Mouse (Mus musculus): ENCODE data around the gene Lrrc58. TPM values are rescaled to one million over a fixed set of nuclear protein-coding genes. Genes with fewer than 3 reads are reported as not detected.

Lrrc58 gene
- 4.1 and 4.3 TPM in 2 replicates for polyA plus RNA-seq (2012)

GRCm38 (mm10) chr16:37867791-37868505 is at the start of gene Lrrc58:
TSS of gene Lrrc58 (plus strand) at chr16:37868389.

GRCm38 (mm10) chr16:37861029-37861428 is 7.2 kb upstream of the Lrrc58 start, which contains the start of gene Gm36028:
TSS of gene Gm36028 (minus strand) at chr16:37861146.

GRCm38 (mm10) chr16:37916138-37916817 is 48.1 kb downstream of the Lrrc58 start, which contains the start of gene Gpr156:
TSS of gene Gpr156 (plus strand) at chr16:37916496.

Other genes with a start within 250 kb of the Lrrc58 start
- 23.6 and 27.2 TPM in 2 replicates for gene Ndufb4, start 213.9 kb upstream of the Lrrc58 start, polyA plus RNA-seq (2012)
- 0.03 and 0.09 TPM in 2 replicates for gene Fstl1, start 91.5 kb upstream of the Lrrc58 start, polyA plus RNA-seq (2012)
- gene Gm36028, start 7.2 kb upstream of the Lrrc58 start, polyA plus RNA-seq (2012): not detected in 2 replicates
- 0.09 TPM in 1 of 2 replicates, not detected in the other for gene Gpr156, start 48.1 kb downstream of the Lrrc58 start, polyA plus RNA-seq (2012)
- 9.0 and 9.8 TPM in 2 replicates for gene Gsk3b, start 220.6 kb downstream of the Lrrc58 start, polyA plus RNA-seq (2012)